In genomic region chr14:123533000-123533399, GRCm38 (mm10) we compare ENCODE assay signal across 20 mouse cellular contexts.
DNase-seq lines count a peak whose midpoint lies in the region; ATAC-seq lines count a peak whose summit lies in the region.
"Had no signal": no experiment of that assay in that cellular context is flagged by ENCODE, and none has a peak within 500 bp of the region (broad histone marks: within the 10 kb centered on the region; RNA-seq: fewer than 3 reads in every experiment).

No protein-coding gene starts in this region.

- no peak for ATAC-seq in hindbrain, embryonic 16.5 days
- ATAC-seq: forebrain, embryonic 13.5 days; forebrain, postnatal 0 days; intestine, embryonic 16.5 days had no signal

- no peak overlapping the region for H3K4me3 ChIP-seq in hindbrain, embryonic 16.5 days (ENCODE audit: low read length)
- H3K4me3 ChIP-seq: embryonic facial prominence, embryonic 12.5 days; forebrain, embryonic 13.5 days; heart, adult 2 months; heart, embryonic 13.5 days; hindbrain, embryonic 10.5 days had no signal

- peak; percentile 23 for DNase-seq in heart, adult 8-10 months (ENCODE audit: low spot score)
- DNase-seq in heart, postnatal 10 days = no peak
- DNase-seq in Muller cell, postnatal 12 days (ENCODE audit: inconsistent ontology term) = peak; percentile 79
- DNase-seq in fibroblast of lung, adult 2 months (ENCODE audit: low read depth) = peak; percentile 71
- no peak for DNase-seq in cerebellum, adult 11-12 months
- DNase-seq: adrenal gland, adult 8-10 months; adrenal gland, postnatal 36 days; cerebellum, adult 8-10 months; cerebellum, postnatal 14 days; embryo, embryonic 11 days; forebrain, postnatal 0 days; heart, adult 2 months; kidney, adult 2 months had no signal

- no peaks in the 10 kb centered on the region for H3K9me3 ChIP-seq in hindbrain, embryonic 16.5 days (ENCODE audit: control insufficient read depth, low read length)
- H3K9me3 ChIP-seq: embryonic facial prominence, embryonic 12.5 days; forebrain, embryonic 13.5 days; heart, embryonic 13.5 days; hindbrain, embryonic 10.5 days had no signal

- 76% methylated on average over 1 of the region's 1 CpGs for WGBS in hindbrain, embryonic 16.5 days

- H3K9ac ChIP-seq in hindbrain, embryonic 16.5 days (ENCODE audit: low read depth, low read length) = no peak overlapping the region
- H3K9ac ChIP-seq: embryonic facial prominence, embryonic 12.5 days; forebrain, embryonic 13.5 days; forebrain, postnatal 0 days; heart, embryonic 13.5 days; hindbrain, embryonic 14.5 days had no signal

- no peaks in the 10 kb centered on the region for H3K27me3 ChIP-seq in hindbrain, embryonic 16.5 days (replicated peaks; ENCODE audit: control insufficient read depth, insufficient read depth, low read length)
- H3K27me3 ChIP-seq: embryonic facial prominence, embryonic 12.5 days; forebrain, embryonic 13.5 days; heart, embryonic 13.5 days had no signal

- no peaks in the 10 kb centered on the region for H3K4me1 ChIP-seq in hindbrain, embryonic 16.5 days (ENCODE audit: control insufficient read depth, insufficient read depth, low read depth, low read length)
- H3K4me1 ChIP-seq: embryonic facial prominence, embryonic 12.5 days; forebrain, embryonic 13.5 days had no signal

- no peak overlapping the region for H3K27ac ChIP-seq in hindbrain, embryonic 16.5 days (ENCODE audit: low read depth, low read length)
- H3K27ac ChIP-seq: embryonic facial prominence, embryonic 12.5 days; forebrain, embryonic 13.5 days; heart, adult 2 months; heart, embryonic 13.5 days; hindbrain, embryonic 10.5 days; hindbrain, embryonic 14.5 days had no signal

- no peak overlapping the region for H3K4me2 ChIP-seq in hindbrain, embryonic 16.5 days (ENCODE audit: low read length)
- H3K4me2 ChIP-seq: embryonic facial prominence, embryonic 12.5 days; forebrain, embryonic 13.5 days; heart, embryonic 13.5 days; hindbrain, embryonic 14.5 days had no signal

- no peaks in the 10 kb centered on the region for H3K36me3 ChIP-seq in hindbrain, embryonic 16.5 days (ENCODE audit: control insufficient read depth, insufficient read depth, low read length)
- H3K36me3 ChIP-seq: embryonic facial prominence, embryonic 12.5 days; heart, embryonic 13.5 days; hindbrain, embryonic 10.5 days had no signal

- intact Hi-C loops in heart, postnatal 10 days (cut with DNase I) = no loop called here

Comparison
In these comparisons a context has a peak if more than half of its experiments do, and no peak if none do; other contexts are left out.
1. DNase-seq: peak in heart, adult 8-10 months (single experiment), Muller cell, postnatal 12 days (single experiment) and fibroblast of lung, adult 2 months (single experiment); none in heart, postnatal 10 days (0 of 2) and cerebellum, adult 11-12 months (single experiment).